In the genomic region with DNA sequence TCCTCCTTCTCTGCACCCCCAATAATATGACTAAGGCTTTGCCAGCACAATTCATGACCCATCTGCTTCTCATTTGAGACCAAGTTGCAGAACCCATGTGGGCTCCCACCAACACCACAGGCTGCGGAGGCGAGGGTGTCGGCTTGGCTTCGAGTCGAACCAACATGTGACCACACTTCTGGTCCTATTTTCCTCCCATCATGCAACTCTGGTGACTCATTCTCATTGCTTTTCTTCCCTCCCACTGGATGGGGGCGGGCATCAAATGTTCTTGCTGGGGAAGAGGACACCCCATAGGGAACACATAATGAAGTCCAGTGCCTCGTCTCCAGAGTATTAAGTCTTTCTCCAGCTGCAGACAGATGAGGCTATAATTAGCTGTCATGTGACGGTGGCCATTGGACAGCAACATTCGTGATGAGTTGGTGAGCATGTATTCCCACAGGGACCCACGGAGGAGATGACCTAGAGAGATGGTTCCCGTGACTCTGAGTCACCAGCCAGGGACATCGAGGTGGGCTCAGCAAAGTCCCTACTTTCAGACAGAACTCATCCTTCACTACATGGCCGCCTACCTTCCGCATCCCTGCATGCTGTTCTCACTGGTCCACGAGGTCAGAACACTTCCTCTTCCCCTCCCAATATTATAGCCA, we compare ENCODE assay signal across 9 mouse cellular contexts. TPM values are rescaled to one million over a fixed set of nuclear protein-coding genes. Genes with fewer than 3 reads are reported as not detected.
DNase-seq lines count a peak whose midpoint lies in the region.
"Had no signal": no experiment of that assay in that cellular context is flagged by ENCODE, and none has a peak within 500 bp of the region (broad histone marks: within the 10 kb centered on the region; RNA-seq: fewer than 3 reads in every experiment).

No protein-coding gene starts in this region.

- intact Hi-C loops in left cerebral cortex, postnatal 4 days (cut with DNase I), result no loop called here

- DNase-seq in left cerebral cortex, adult 11 months (ENCODE audit: low spot score), result peak; percentile 77
- no peak for DNase-seq in left cerebral cortex, postnatal 4 days
- peak; percentile 90 to 91 for DNase-seq in heart, adult 9 months (ENCODE audit: low spot score in 2 of 2)
- DNase-seq in layer of hippocampus, postnatal 10 days (ENCODE audit: low spot score in 2 of 2), result peak; percentile 55 to 66
- peak; percentile 44 to 59 for DNase-seq in right cerebral cortex, postnatal 10 days (ENCODE audit: low spot score in 2 of 2)
- DNase-seq in cerebellum, adult 9-10 months, result no peak
- no peak for DNase-seq in cerebellum, adult 9-11 months
- DNase-seq in spleen, postnatal 10 days (ENCODE audit: low spot score in 2 of 2), result no peak
- DNase-seq: kidney, adult 11 months had no signal

RNA-seq across cellular contexts. Expression of gene Col4a2, which starts 39.0 kb away (rescaled TPM):
- 10 to 100 TPM; 97.2 to 98.2 TPM for total RNA-seq in left cerebral cortex, postnatal 4 days (2021)
- total RNA-seq in layer of hippocampus, postnatal 10 days (2021), result 10 to 100 TPM; 86.4 to 93.6 TPM

RNA-seq across cellular contexts. Expression of gene Col4a1, which starts 39.0 kb away (rescaled TPM):
- 100 to 1,000 TPM; 142 TPM for total RNA-seq in left cerebral cortex, postnatal 4 days (2021)
- 100 to 1,000 TPM; 125 to 139 TPM for total RNA-seq in layer of hippocampus, postnatal 10 days (2021)

Comparison
In these comparisons a context has a peak if more than half of its experiments do, and no peak if none do; other contexts are left out.
1. DNase-seq: peak in left cerebral cortex, adult 11 months (single experiment), heart, adult 9 months (2 of 2), layer of hippocampus, postnatal 10 days (2 of 2) and right cerebral cortex, postnatal 10 days (2 of 2); none in left cerebral cortex, postnatal 4 days (single experiment), cerebellum, adult 9-10 months (single experiment), cerebellum, adult 9-11 months (single experiment) and spleen, postnatal 10 days (0 of 2).